Mouse (Mus musculus) MEL (cell line): ENCODE results near the gene Dnase2b. TPM values are rescaled to one million over a fixed set of nuclear protein-coding genes. Genes with fewer than 3 reads are reported as not detected.

Source experiments
- DNase-seq: peaks from one replicate; pipeline ENCODE4 v3.0.0; 2011; ENCODE audit warnings: low read depth, low spot score
- H3K27ac ChIP-seq: 2 replicates; pipeline ENCODE4 v1.5.1; 2012; ENCODE audit warnings: low read depth, mild to moderate bottlenecking, control low read depth, low read length, moderate library complexity; ENCODE audit not compliant: control insufficient read depth
- H3K27me3 ChIP-seq, 2 experiments: fragments of 150-350 bp in 1 of 2; sonication (generic) in 1 of 2; 2 replicates each; pipeline ENCODE4 v1.6.1; 2012; ENCODE audit warnings: low read length in 2 of 2, mild to moderate bottlenecking in 2 of 2, improper control_type of control experiment in 1 of 2, moderate library complexity in 1 of 2; ENCODE audit not compliant: insufficient read depth in 2 of 2, control insufficient read depth in 1 of 2
- H3K36me3 ChIP-seq, 2 experiments: 2 replicates each; pipeline ENCODE4 v1.6.1; 2012 to 2014; ENCODE audit warnings: low read length in 2 of 2, improper control_type of control experiment in 1 of 2, inconsistent platforms in 1 of 2, mild to moderate bottlenecking in 1 of 2; ENCODE audit not compliant: insufficient read depth in 2 of 2, control insufficient read depth in 1 of 2
- H3K4me1 ChIP-seq, 2 experiments: fragments of 150-350 bp in 1 of 2; sonication (generic) in 1 of 2; 2 replicates each; pipeline ENCODE4 v1.6.1; 2012; ENCODE audit warnings: low read length in 2 of 2, improper control_type of control experiment in 1 of 2, mild to moderate bottlenecking in 1 of 2; ENCODE audit not compliant: insufficient read depth in 2 of 2, control insufficient read depth in 1 of 2
- H3K4me3 ChIP-seq, 2 experiments: fragments of 150-350 bp in 1 of 2; sonication (generic) in 1 of 2; 2 replicates each; pipeline ENCODE4 v1.5.1; 2012; ENCODE audit warnings: low read depth in 2 of 2, low read length in 2 of 2, mild to moderate bottlenecking in 2 of 2, moderate library complexity in 2 of 2, control low read depth in 1 of 2, improper control_type of control experiment in 1 of 2; ENCODE audit not compliant: control insufficient read depth in 1 of 2, insufficient read depth in 1 of 2
- H3K79me2 ChIP-seq: 2 replicates; pipeline ENCODE4 v1.6.1; 2012; ENCODE audit warnings: mild to moderate bottlenecking, low read length, moderate library complexity; ENCODE audit not compliant: control insufficient read depth, poor library complexity, insufficient read depth
- H3K9ac ChIP-seq: 2 replicates; pipeline ENCODE4 v1.6.1; 2012; ENCODE audit warnings: low read depth, mild to moderate bottlenecking, control low read depth, low read length, moderate library complexity; ENCODE audit not compliant: control insufficient read depth, poor library complexity, severe bottlenecking
- H3K9me3 ChIP-seq: fragments of 150-350 bp; sonication (generic); replicated peaks from 2 replicates; pipeline ENCODE4 v1.6.1; 2012; ENCODE audit warnings: mild to moderate bottlenecking, low read length, improper control_type of control experiment, moderate library complexity; ENCODE audit not compliant: insufficient read depth
- CHD1 ChIP-seq: IDR thresholded peaks from 2 replicates; pipeline ENCODE4 v1.6.1; 2012; ENCODE audit warnings: low read depth, mild to moderate bottlenecking, inconsistent platforms, low read length, improper control_type of control experiment
- CTCF ChIP-seq, 3 experiments: IDR thresholded peaks in 2 of 3; conservative IDR thresholded peaks in 1 of 3; 2 replicates each; pipeline ENCODE4 v1.5.1; 2011 to 2012; ENCODE audit warnings: low read length in 3 of 3, low read depth in 2 of 3, mild to moderate bottlenecking in 2 of 3, improper control_type of control experiment in 1 of 3, inconsistent platforms in 1 of 3, mixed read lengths in 1 of 3, moderate library complexity in 1 of 3; ENCODE audit not compliant: control insufficient read depth in 1 of 3, insufficient read depth in 1 of 3, poor library complexity in 1 of 3, severe bottlenecking in 1 of 3
- E2F4 ChIP-seq: IDR thresholded peaks from 2 replicates; pipeline ENCODE4 v1.6.1; 2011; ENCODE audit warnings: low read depth, low read length, improper control_type of control experiment, borderline replicate concordance
- ELF1 ChIP-seq: IDR thresholded peaks from 2 replicates; pipeline ENCODE4 v1.6.1; 2014; ENCODE audit warnings: low read depth, mild to moderate bottlenecking, inconsistent platforms, low read length, improper control_type of control experiment, moderate library complexity
- EP300 ChIP-seq, 2 experiments: IDR thresholded peaks; 2 replicates each; pipeline ENCODE4 v1.6.1; 2011; ENCODE audit warnings: improper control_type of control experiment in 2 of 2, low read length in 2 of 2, low read depth in 1 of 2, mild to moderate bottlenecking in 1 of 2
- ETS1 ChIP-seq: IDR thresholded peaks from 2 replicates; pipeline ENCODE4 v1.6.1; 2012; ENCODE audit warnings: low read depth, mild to moderate bottlenecking, inconsistent platforms, low read length, improper control_type of control experiment, moderate library complexity
- GATA1 ChIP-seq: IDR thresholded peaks from 2 replicates; pipeline ENCODE4 v1.6.1; 2011; ENCODE audit warnings: low read depth, low read length, improper control_type of control experiment
- HCFC1 ChIP-seq: IDR thresholded peaks from 2 replicates; pipeline ENCODE4 v1.6.1; 2012; ENCODE audit warnings: low read depth, mild to moderate bottlenecking, inconsistent platforms, low read length, improper control_type of control experiment, moderate library complexity
- MAFK ChIP-seq: IDR thresholded peaks from 2 replicates; pipeline ENCODE4 v1.6.1; 2011; ENCODE audit warnings: low read depth, mild to moderate bottlenecking, low read length, improper control_type of control experiment, borderline replicate concordance
- MAX ChIP-seq: IDR thresholded peaks from 2 replicates; pipeline ENCODE4 v1.6.1; 2011; ENCODE audit warnings: low read length, improper control_type of control experiment
- MEF2A ChIP-seq: IDR thresholded peaks from 2 replicates; pipeline ENCODE4 v1.6.1; 2014; ENCODE audit warnings: low read depth, mild to moderate bottlenecking, inconsistent platforms, low read length, improper control_type of control experiment; ENCODE audit not compliant: poor library complexity, insufficient replicate concordance, severe bottlenecking; ENCODE audit errors: extremely low read depth
- MXI1 ChIP-seq: IDR thresholded peaks from 2 replicates; pipeline ENCODE4 v1.6.1; 2011; ENCODE audit warnings: mild to moderate bottlenecking, low read depth, low read length, improper control_type of control experiment
- MYB ChIP-seq: IDR thresholded peaks from 2 replicates; pipeline ENCODE4 v1.6.1; 2011; ENCODE audit warnings: mild to moderate bottlenecking, low read depth, low read length, improper control_type of control experiment
- MYC ChIP-seq: IDR thresholded peaks from 2 replicates; pipeline ENCODE4 v1.6.1; 2011; ENCODE audit warnings: low read depth, mild to moderate bottlenecking, low read length, improper control_type of control experiment, moderate library complexity
- POLR2A ChIP-seq, 2 experiments: IDR thresholded peaks; 2 replicates each; pipeline ENCODE4 v1.6.1; 2011 to 2012; ENCODE audit warnings: low read length in 2 of 2, mild to moderate bottlenecking in 2 of 2, control low read depth in 1 of 2, improper control_type of control experiment in 1 of 2, low read depth in 1 of 2, moderate library complexity in 1 of 2; ENCODE audit not compliant: control insufficient read depth in 1 of 2, insufficient read depth in 1 of 2, poor library complexity in 1 of 2
- POLR2AphosphoS2 ChIP-seq: IDR thresholded peaks from 2 replicates; pipeline ENCODE4 v1.6.1; 2011; ENCODE audit warnings: low read length, improper control_type of control experiment
- RCOR1 ChIP-seq: IDR thresholded peaks from 2 replicates; pipeline ENCODE4 v1.6.1; 2012; ENCODE audit warnings: low read depth, mild to moderate bottlenecking, inconsistent platforms, low read length, improper control_type of control experiment
- SMC3 ChIP-seq: IDR thresholded peaks from 2 replicates; pipeline ENCODE4 v1.6.1; 2011; ENCODE audit warnings: low read depth, low read length, improper control_type of control experiment
- TAL1 ChIP-seq: IDR thresholded peaks from 2 replicates; pipeline ENCODE4 v1.6.1; 2012; ENCODE audit warnings: mild to moderate bottlenecking, inconsistent platforms, low read length, moderate library complexity, mixed read lengths
- USF1 ChIP-seq: IDR thresholded peaks from 2 replicates; pipeline ENCODE4 v1.6.1; 2014; ENCODE audit warnings: low read depth, mild to moderate bottlenecking, inconsistent platforms, low read length, improper control_type of control experiment, moderate library complexity
- ZC3H11A ChIP-seq: IDR thresholded peaks from 2 replicates; pipeline ENCODE4 v1.6.1; 2012; ENCODE audit warnings: low read depth, mild to moderate bottlenecking, inconsistent platforms, low read length, improper control_type of control experiment
- ZKSCAN1 ChIP-seq: IDR thresholded peaks from 2 replicates; pipeline ENCODE4 v1.6.1; 2012; ENCODE audit warnings: low read depth, mild to moderate bottlenecking, inconsistent platforms, low read length, improper control_type of control experiment, moderate library complexity
- polyA plus RNA-seq, 2 experiments: library from polyadenylated mRNA; stranded (reverse) in 1 of 2; unstranded in 1 of 2; fragments of >175 nt in 1 of 2; fragments of >200 nt in 1 of 2; gene quantifications; 2 replicates each; pipeline versions ENCODE4 v1.2.1 to v1.2.4; 2012; ENCODE audit warnings: low replicate concordance in 2 of 2, low read depth in 1 of 2; ENCODE audit not compliant: insufficient read length in 2 of 2, insufficient read depth in 1 of 2, missing spikeins in 1 of 2
- total RNA-seq: library from RNA; depleted of rRNA; stranded (reverse); fragments of 300-350 nt; gene quantifications from 2 replicates; pipeline ENCODE4 v1.2.3, GENCODE M21; 2012

The Dnase2b gene
- total and polyA plus RNA-seq, 3 experiments = not detected

GRCm38 (mm10) chr3:146557507-146557906 lies 57.9 kb downstream of the Dnase2b start:
- no peak overlapping the region for H3K9ac ChIP-seq
- H3K27ac ChIP-seq = no peak overlapping the region
- DNase-seq = no peak
- H3K79me2 ChIP-seq = no peaks in the 10 kb centered on the region
- H3K4me1 ChIP-seq = no peaks in the 10 kb centered on the region
- H3K4me3 ChIP-seq = no peak overlapping the region
- no peaks in the 10 kb centered on the region for H3K36me3 ChIP-seq
- H3K27me3 ChIP-seq = peaks cover 4 to 7% of the 10 kb centered on the region in 2 experiments; a peak in 3 of 4 replicates
- TF ChIP-seq MYC = no peak
- no peak for TF ChIP-seq MAX
- TF ChIP-seq GATA1 = no peak
- no peak for TF ChIP-seq MAFK
- TF ChIP-seq MEF2A = no peak
- no peak for TF ChIP-seq POLR2A (IDR thresholded peaks at IDR 0.05; ENCODE audit: control insufficient read depth in 1 of 2, insufficient read depth in 1 of 2, low read depth in 1 of 2, low read length in 2 of 2, poor library complexity in 1 of 2)
- no peak for TF ChIP-seq ETS1
- no peak for TF ChIP-seq MXI1
- no peak for TF ChIP-seq ZC3H11A
- TF ChIP-seq ZKSCAN1 = no peak
- TF ChIP-seq POLR2AphosphoS2 = no peak
- no peak for TF ChIP-seq SMC3
- H3K9me3 ChIP-seq = no peaks in the 10 kb centered on the region

- H3K27ac ChIP-seq = no peak overlapping the region
- peaks cover 4 to 9% of the 10 kb centered on the region in 2 experiments; a peak in 3 of 4 replicates for H3K27me3 ChIP-seq
- no peaks in the 10 kb centered on the region for H3K36me3 ChIP-seq
- H3K79me2 ChIP-seq = no peaks in the 10 kb centered on the region
- no peak for TF ChIP-seq E2F4
- peak; percentile 43 for TF ChIP-seq SMC3
- TF ChIP-seq CTCF (IDR thresholded peaks at IDR 0.05 in 2 of 3, conservative IDR thresholded peaks at IDR 0.05 in 1 of 3; ENCODE audit: control insufficient read depth in 1 of 3, insufficient read depth in 1 of 3, low read depth in 2 of 3, low read length in 3 of 3, poor library complexity in 1 of 3, severe bottlenecking in 1 of 3) = peak in 2 of 3 experiments; percentile 11 to 15; a peak in 1 of 6 replicates
- no peak for TF ChIP-seq CHD1
- no peak overlapping the region for H3K9ac ChIP-seq
- H3K4me3 ChIP-seq = no peak overlapping the region
- no peak for DNase-seq
- no peaks in the 10 kb centered on the region for H3K4me1 ChIP-seq
- no peaks in the 10 kb centered on the region for H3K9me3 ChIP-seq
These were observed 58.8 kb downstream of the Dnase2b start for GRCm38 (mm10) chr3:146556567-146556966.

DNA sequence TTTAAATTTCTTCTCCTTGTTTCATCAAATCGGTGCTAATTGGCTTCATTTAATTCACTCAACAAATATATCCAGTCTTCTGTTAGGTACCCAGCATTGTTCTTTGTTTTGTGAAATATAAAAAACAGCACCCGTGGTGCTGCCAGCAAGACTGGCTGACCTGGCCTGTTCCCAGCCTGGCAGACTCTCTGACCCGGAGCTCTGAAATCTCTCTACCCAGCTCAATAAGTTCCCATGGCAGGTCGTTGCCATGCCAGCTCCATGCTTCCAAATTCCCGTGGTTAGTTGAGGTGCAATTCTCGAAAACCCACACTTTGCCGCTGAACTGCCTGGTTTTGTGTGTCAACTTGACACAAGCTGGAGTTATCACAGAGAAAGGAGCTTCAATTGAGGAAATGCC lies 60.6 kb downstream of the Dnase2b start:
- H3K9me3 ChIP-seq = no peaks in the 10 kb centered on the region
- no peak overlapping the region for H3K27ac ChIP-seq
- H3K9ac ChIP-seq = no peak overlapping the region
- H3K4me1 ChIP-seq = no peaks in the 10 kb centered on the region
- no peaks in the 10 kb centered on the region for H3K79me2 ChIP-seq
- DNase-seq = no peak
- no peaks in the 10 kb centered on the region for H3K36me3 ChIP-seq
- no peak overlapping the region for H3K4me3 ChIP-seq
- no peak for TF ChIP-seq EP300 (IDR thresholded peaks at IDR 0.05; ENCODE audit: low read depth in 1 of 2, low read length in 2 of 2)
- TF ChIP-seq MAFK = no peak
- no peak for TF ChIP-seq TAL1
- TF ChIP-seq HCFC1 = no peak
- no peak for TF ChIP-seq USF1
- no peak for TF ChIP-seq ETS1
- no peak for TF ChIP-seq ELF1
- TF ChIP-seq CHD1 = no peak
- TF ChIP-seq MYB = no peak
- TF ChIP-seq CTCF (IDR thresholded peaks at IDR 0.05 in 2 of 3, conservative IDR thresholded peaks at IDR 0.05 in 1 of 3; ENCODE audit: control insufficient read depth in 1 of 3, insufficient read depth in 1 of 3, low read depth in 2 of 3, low read length in 3 of 3, poor library complexity in 1 of 3, severe bottlenecking in 1 of 3) = no peak
- TF ChIP-seq RCOR1 = no peak
- no peak for TF ChIP-seq SMC3
- peaks cover 4 to 9% of the 10 kb centered on the region in 2 experiments; a peak in 3 of 4 replicates for H3K27me3 ChIP-seq
